Mouse (Mus musculus) kidney, postnatal 0 days (tissue): ENCODE results near the gene Inha. TPM values are rescaled to one million over a fixed set of nuclear protein-coding genes. Genes with fewer than 3 reads are reported as not detected.
A peak's percentile ranks its signal among the peaks of the same experiment; 100 is the strongest.

Experiments used
- ATAC-seq: fragments of 200-750 bp; cut with Nextera tagmentation; replicated peaks from 2 replicates; pipeline ENCODE4 v1.8.0; 2017; ENCODE audit warnings: low read depth, moderate number of reproducible peaks, moderate TSS enrichment, moderate library complexity; ENCODE audit not compliant: low FRiP score
- DNase-seq: peaks from one replicate; pipeline ENCODE4 v3.0.0-alpha.2; 2016; ENCODE audit warnings: low spot score
- H3K27ac ChIP-seq: fragments of 300-500 bp; sonication (generic); 2 replicates; pipeline ENCODE4 v1.5.1; 2014; ENCODE audit warnings: mild to moderate bottlenecking
- H3K27me3 ChIP-seq: fragments of 300-500 bp; sonication (generic); 2 replicates; pipeline ENCODE4 v1.6.1; 2014; ENCODE audit warnings: low read length, mixed read lengths; ENCODE audit not compliant: insufficient read depth
- H3K36me3 ChIP-seq: fragments of 300-500 bp; sonication (generic); 2 replicates; pipeline ENCODE4 v1.6.1; 2014; ENCODE audit warnings: low read length, mixed read lengths; ENCODE audit not compliant: insufficient read depth
- H3K4me1 ChIP-seq: fragments of 300-500 bp; sonication (generic); replicated peaks from 2 replicates; pipeline ENCODE4 v1.6.1; 2014; ENCODE audit warnings: antibody characterized with exemption, low read length, mixed read lengths; ENCODE audit not compliant: insufficient read depth
- H3K4me2 ChIP-seq: fragments of 300-500 bp; sonication (generic); 2 replicates; pipeline ENCODE4 v1.6.1; 2014; ENCODE audit warnings: mild to moderate bottlenecking, low read length, moderate library complexity, mixed read lengths
- H3K4me3 ChIP-seq: fragments of 300-500 bp; sonication (generic); replicated peaks from 2 replicates; pipeline ENCODE4 v1.5.1; 2014; ENCODE audit warnings: low read depth, low read length
- H3K9ac ChIP-seq: fragments of 300-500 bp; sonication (generic); 2 replicates; pipeline ENCODE4 v1.6.1; 2014; ENCODE audit warnings: low read depth, low read length
- H3K9me3 ChIP-seq: fragments of 300-500 bp; sonication (generic); replicated peaks from 2 replicates; pipeline ENCODE4 v1.6.1; 2016; ENCODE audit warnings: low read length, inconsistent platforms, mixed read lengths
- CTCF ChIP-seq: IDR thresholded peaks from 2 replicates; pipeline ENCODE4 v1.5.1; 2016; ENCODE audit warnings: antibody characterized with exemption, low read depth, mild to moderate bottlenecking, moderate library complexity
- WGBS: fragments of 180-500 bp; shearing (Covaris S2); extraction: QIAGEN DNeasy Blood & Tissue Kit; methylation state at CpG from one replicate; pipeline ENCODE4 v1.1.7; 2014; 5-methylcytosine and 5-hydroxymethylcytosine counted together
- polyA plus RNA-seq: library from polyadenylated mRNA; unstranded; fragments of >200 nt; fragmentation: Nextera tagmentation; extraction: Ambion mirVana; gene quantifications from 2 replicates; pipeline ENCODE4 v1.2.1, GENCODE M21; 2015

The Inha gene
- polyA plus RNA-seq, 1 experiment from 2014 or later, result 3.5 TPM

- H3K27ac ChIP-seq, result no peak overlapping the region
- H3K4me2 ChIP-seq, result no peak overlapping the region
- ATAC-seq (no peak), DNase-seq (no peak)
- TF ChIP-seq CTCF, result no peak
- H3K36me3 ChIP-seq, result no peaks in the 10 kb centered on the region
- H3K27me3 ChIP-seq, result no peaks in the 10 kb centered on the region
- no peaks in the 10 kb centered on the region for H3K9me3 ChIP-seq
- no peak overlapping the region for H3K4me3 ChIP-seq
- H3K9ac ChIP-seq, result no peak overlapping the region
- WGBS, result 71% methylated on average over 5 of the region's 5 CpGs
- H3K4me1 ChIP-seq, result no peaks in the 10 kb centered on the region; the same call in 1 of the 2 replicates
Measured at GRCm38 (mm10) chr1:75463652-75464204, 43.1 kb upstream of the Inha start.

- H3K4me2 ChIP-seq, result no peak overlapping the region
- no peaks in the 10 kb centered on the region for H3K9me3 ChIP-seq
- H3K27me3 ChIP-seq, result 0 out of 2 replicates have a peak, but pooled peaks cover 5% of the 10 kb centered on the region
- no peak overlapping the region for H3K4me3 ChIP-seq
- peak; percentile 94 for TF ChIP-seq CTCF
- no peak overlapping the region for H3K27ac ChIP-seq
- peak; percentile 77 for ATAC-seq
- H3K9ac ChIP-seq, result no peak overlapping the region
- peak; percentile 93 for DNase-seq
- H3K36me3 ChIP-seq, result no peaks in the 10 kb centered on the region
- WGBS, result 7% methylated on average over 14 of the region's 14 CpGs
- no peaks in the 10 kb centered on the region for H3K4me1 ChIP-seq
Measured at GRCm38 (mm10) chr1:75467215-75467927, 39.5 kb upstream of the Inha start.

- no peaks in the 10 kb centered on the region for H3K9me3 ChIP-seq
- no peak for ATAC-seq
- H3K36me3 ChIP-seq, result 0 out of 2 replicates have a peak, but pooled peaks cover 3% of the 10 kb centered on the region
- 0 out of 2 replicates have a peak, but pooled peaks cover 5% of the 10 kb centered on the region for H3K27me3 ChIP-seq
- no peak overlapping the region for H3K4me2 ChIP-seq
- no peak for DNase-seq
- no peak overlapping the region for H3K27ac ChIP-seq
- 81% methylated on average over 17 of the region's 17 CpGs for WGBS
- no peak for TF ChIP-seq CTCF
- no peaks in the 10 kb centered on the region for H3K4me1 ChIP-seq
- no peak overlapping the region for H3K4me3 ChIP-seq
- no peak overlapping the region for H3K9ac ChIP-seq
Measured at GRCm38 (mm10) chr1:75469287-75469825, 37.5 kb upstream of the Inha start.

GRCm38 (mm10) chr1:75476441-75476840 lies 30.4 kb upstream of the Inha start:
- Histone ChIP-seq H3K9ac (no peak overlapping the region), H3K27ac (no peak overlapping the region), H3K4me1 (peaks cover 7% of the 10 kb centered on the region), H3K9me3 (no peaks in the 10 kb centered on the region), H3K27me3 (peaks cover 6% of the 10 kb centered on the region; the same call in 1 of the 2 replicates), H3K36me3 (peaks cover 22% of the 10 kb centered on the region), H3K4me3 (no peak overlapping the region), H3K4me2 (no peak overlapping the region)
- 96% methylated on average over 11 of the region's 11 CpGs for WGBS
- no peak for DNase-seq
- TF ChIP-seq CTCF, result no peak
- ATAC-seq, result no peak

- Histone ChIP-seq H3K9ac (no peak overlapping the region), H3K4me2 (peak overlapping the region; percentile 76), H3K36me3 (peaks cover 22% of the 10 kb centered on the region), H3K27me3 (peaks cover 13% of the 10 kb centered on the region; the same call in 1 of the 2 replicates), H3K4me3 (no peak overlapping the region; the same call in 1 of the 2 replicates), H3K9me3 (no peaks in the 10 kb centered on the region), H3K4me1 (peaks cover 7% of the 10 kb centered on the region), H3K27ac (no peak overlapping the region)
- 11% methylated on average over 35 of the region's 35 CpGs for WGBS
- ATAC-seq, result peak; percentile 3; the same call in 1 of the 2 replicates
- peak; percentile 82 for DNase-seq
- TF ChIP-seq CTCF, result peak; percentile 90
Measured at GRCm38 (mm10) chr1:75477264-75477965, 29.5 kb upstream of the Inha start.

- Histone ChIP-seq H3K4me1 (peaks cover 7% of the 10 kb centered on the region), H3K36me3 (peaks cover 22% of the 10 kb centered on the region), H3K9ac (no peak overlapping the region), H3K9me3 (no peaks in the 10 kb centered on the region), H3K4me2 (peak overlapping the region; percentile 76), H3K27ac (no peak overlapping the region), H3K4me3 (peak overlapping the region; percentile 54; the same call in 1 of the 2 replicates), H3K27me3 (peaks cover 17% of the 10 kb centered on the region; the same call in 1 of the 2 replicates)
- ATAC-seq (no peak), DNase-seq (no peak)
- WGBS, result 39% methylated on average over 3 of the region's 3 CpGs
- no peak for TF ChIP-seq CTCF
Measured at GRCm38 (mm10) chr1:75477966-75478290, 28.9 kb upstream of the Inha start.
